Mouse (Mus musculus): ENCODE data around the gene Zcchc18.
"Not testable (repeated sequence)": the region's sequence is repeated elsewhere in the genome, so short reads cannot be mapped to it uniquely, and the experiment has no call there.

Gene Zcchc18

GRCm38 (mm10) chrX:136992978-136993547, at the start of gene Zcchc18:
Zcchc18 (plus strand) TSS chrX:136993155.
- DNase-seq (ENCODE audit: low read depth, low spot score): peak; percentile 82

GRCm38 (mm10) chrX:136957583-136958279, 35.2 kb upstream of the Zcchc18 start:
- peak; percentile 46 for DNase-seq (ENCODE audit: low read depth, low spot score)

- not testable (repeated sequence) for DNase-seq (ENCODE audit: low read depth, low spot score)
These were observed 34.7 kb upstream of the Zcchc18 start for GRCm38 (mm10) chrX:136958300-136958699.

GRCm38 (mm10) chrX:136959688-136960087, 33.3 kb upstream of the Zcchc18 start:
- peak; percentile 0 for DNase-seq (ENCODE audit: low read depth, low spot score)

- DNase-seq (ENCODE audit: low read depth, low spot score): not testable (repeated sequence)
These were observed 17.6 kb upstream of the Zcchc18 start, which contains the start of gene Tmsb15b2 for GRCm38 (mm10) chrX:136975397-136975796. Tmsb15b2 (minus strand) TSS chrX:136975497.

- DNase-seq (ENCODE audit: low read depth, low spot score): peak; percentile 63
These were observed 16.4 kb upstream of the Zcchc18 start, which contains the start of the genes Tmsb15l and Tmsb15b1 for GRCm38 (mm10) chrX:136976424-136977084. Tmsb15l (minus strand) TSS chrX:136976869. Tmsb15b1 (minus strand) TSS chrX:136976874.

- DNase-seq (ENCODE audit: low read depth, low spot score): no peak
These were observed 14.3 kb upstream of the Zcchc18 start for GRCm38 (mm10) chrX:136978616-136979015.

- DNase-seq (ENCODE audit: low read depth, low spot score): no peak
These were observed 6.9 kb upstream of the Zcchc18 start for GRCm38 (mm10) chrX:136986039-136986438.

- DNase-seq (ENCODE audit: low read depth, low spot score): no peak
These were observed 1.7 kb upstream of the Zcchc18 start for GRCm38 (mm10) chrX:136991274-136991673.

- DNase-seq (ENCODE audit: low read depth, low spot score): no peak
These were observed 577 bp upstream of the Zcchc18 start for GRCm38 (mm10) chrX:136992191-136992965.

GRCm38 (mm10) chrX:136993641-136994040, 686 bp downstream of the Zcchc18 start:
- DNase-seq (ENCODE audit: low read depth, low spot score): no peak

- DNase-seq (ENCODE audit: low read depth, low spot score): no peak
These were observed 3.3 kb downstream of the Zcchc18 start for GRCm38 (mm10) chrX:136996256-136996655.

GRCm38 (mm10) chrX:137015099-137015709, 22.2 kb downstream of the Zcchc18 start:
- DNase-seq (ENCODE audit: low read depth, low spot score): peak; percentile 65

- DNase-seq (ENCODE audit: low read depth, low spot score): no peak
These were observed 24.7 kb downstream of the Zcchc18 start for GRCm38 (mm10) chrX:137017668-137018067.

GRCm38 (mm10) chrX:137019310-137019709, 26.4 kb downstream of the Zcchc18 start:
- DNase-seq (ENCODE audit: low read depth, low spot score): peak; percentile 55

- DNase-seq (ENCODE audit: low read depth, low spot score): no peak
These were observed 38.0 kb downstream of the Zcchc18 start for GRCm38 (mm10) chrX:137030916-137031315.

- no peak for DNase-seq (ENCODE audit: low read depth, low spot score)
These were observed 38.8 kb downstream of the Zcchc18 start for GRCm38 (mm10) chrX:137031726-137032125.

GRCm38 (mm10) chrX:137034322-137034721, 41.4 kb downstream of the Zcchc18 start:
- no peak for DNase-seq (ENCODE audit: low read depth, low spot score)

GRCm38 (mm10) chrX:137037470-137037999, 44.6 kb downstream of the Zcchc18 start:
- no peak for DNase-seq (ENCODE audit: low read depth, low spot score)

- peak; percentile 91 for DNase-seq (ENCODE audit: low read depth, low spot score)
These were observed 45.1 kb downstream of the Zcchc18 start, which contains the start of gene Slc25a53 for GRCm38 (mm10) chrX:137038000-137038483. Slc25a53 (minus strand) TSS chrX:137038302.

- no peak for DNase-seq (ENCODE audit: low read depth, low spot score)
These were observed 45.5 kb downstream of the Zcchc18 start for GRCm38 (mm10) chrX:137038502-137038901.
